Mouse (Mus musculus) splenic B cell, adult 2 months (primary cell): ENCODE measurements around the gene Fbxl19.

ENCODE experiments used
- DNase-seq: peaks from one replicate; pipeline ENCODE4 v3.0.0-alpha.2; 2011; ENCODE audit warnings: low read depth, low spot score
- H3K27me3 ChIP-seq: 2 replicates; pipeline ENCODE4 v1.6.1; 2012; ENCODE audit warnings: mild to moderate bottlenecking, low read length, moderate library complexity, mixed read lengths; ENCODE audit not compliant: control insufficient read depth, poor library complexity, insufficient read depth, severe bottlenecking
- H3K36me3 ChIP-seq: 2 replicates; pipeline ENCODE4 v1.6.1; 2012; ENCODE audit warnings: mild to moderate bottlenecking, low read length, moderate library complexity, mixed read lengths; ENCODE audit not compliant: control insufficient read depth, poor library complexity, insufficient read depth, severe bottlenecking

Fbxl19 gene

GRCm38 (mm10) chr7:127747559-127748234, 3.4 kb downstream of the Fbxl19 start:
- DNase-seq: no peak
- H3K27me3 ChIP-seq: no peaks in the 10 kb centered on the region
- peaks cover 5% of the 10 kb centered on the region for H3K36me3 ChIP-seq

- H3K27me3 ChIP-seq: no peaks in the 10 kb centered on the region
- no peak for DNase-seq
- peaks cover 8% of the 10 kb centered on the region for H3K36me3 ChIP-seq
Observed at GRCm38 (mm10) chr7:127748235-127748560, 3.9 kb downstream of the Fbxl19 start.

GRCm38 (mm10) chr7:127750131-127751127, 6.1 kb downstream of the Fbxl19 start:
- no peaks in the 10 kb centered on the region for H3K27me3 ChIP-seq

GRCm38 (mm10) chr7:127751619-127752018, 7.3 kb downstream of the Fbxl19 start:
- DNase-seq: no peak

More at GRCm38 (mm10) chr7:127750131-127751127, 6.1 kb downstream of the Fbxl19 start:
- peaks cover 13% of the 10 kb centered on the region for H3K36me3 ChIP-seq
- no peak for DNase-seq

GRCm38 (mm10) chr7:127752069-127752468, 7.7 kb downstream of the Fbxl19 start:
- Histone ChIP-seq H3K27me3 (no peaks in the 10 kb centered on the region), H3K36me3 (peaks cover 13% of the 10 kb centered on the region)
- DNase-seq: no peak

More at GRCm38 (mm10) chr7:127751619-127752018, 7.3 kb downstream of the Fbxl19 start:
- H3K36me3 ChIP-seq: peaks cover 13% of the 10 kb centered on the region
- no peaks in the 10 kb centered on the region for H3K27me3 ChIP-seq

- no peak for DNase-seq
- Histone ChIP-seq H3K27me3 (no peaks in the 10 kb centered on the region), H3K36me3 (peaks cover 13% of the 10 kb centered on the region)
Observed at GRCm38 (mm10) chr7:127753158-127753557, 8.8 kb downstream of the Fbxl19 start.

GRCm38 (mm10) chr7:127753741-127754140, 9.4 kb downstream of the Fbxl19 start:
- H3K36me3 ChIP-seq: peaks cover 13% of the 10 kb centered on the region
- DNase-seq: no peak
- no peaks in the 10 kb centered on the region for H3K27me3 ChIP-seq

GRCm38 (mm10) chr7:127759716-127760115, 15.4 kb downstream of the Fbxl19 start:
- peak; percentile 23 for DNase-seq
- Histone ChIP-seq H3K27me3 (no peaks in the 10 kb centered on the region), H3K36me3 (0 out of 2 replicates have a peak, but pooled peaks cover 2% of the 10 kb centered on the region)

GRCm38 (mm10) chr7:127760478-127760877, 16.1 kb downstream of the Fbxl19 start:
- H3K36me3 ChIP-seq: no peaks in the 10 kb centered on the region
- DNase-seq: no peak
- no peaks in the 10 kb centered on the region for H3K27me3 ChIP-seq

- no peaks in the 10 kb centered on the region for H3K36me3 ChIP-seq
- no peaks in the 10 kb centered on the region for H3K27me3 ChIP-seq
- peak; percentile 80 for DNase-seq
Observed at GRCm38 (mm10) chr7:127761026-127761425, 16.7 kb downstream of the Fbxl19 start.

- H3K27me3 ChIP-seq: no peaks in the 10 kb centered on the region
- peaks cover 1% of the 10 kb centered on the region; the same call in 1 of the 2 replicates for H3K36me3 ChIP-seq
- DNase-seq: no peak
Observed at GRCm38 (mm10) chr7:127763642-127764041, 19.3 kb downstream of the Fbxl19 start.

GRCm38 (mm10) chr7:127765756-127766155, 21.4 kb downstream of the Fbxl19 start:
- Histone ChIP-seq H3K36me3 (peaks cover 1% of the 10 kb centered on the region; the same call in 1 of the 2 replicates), H3K27me3 (no peaks in the 10 kb centered on the region)
- no peak for DNase-seq

- peaks cover 1% of the 10 kb centered on the region; the same call in 1 of the 2 replicates for H3K36me3 ChIP-seq
- no peak for DNase-seq
- no peaks in the 10 kb centered on the region for H3K27me3 ChIP-seq
Observed at GRCm38 (mm10) chr7:127766851-127767609, 22.7 kb downstream of the Fbxl19 start.

- no peak for DNase-seq
- Histone ChIP-seq H3K36me3 (peaks cover 1% of the 10 kb centered on the region; the same call in 1 of the 2 replicates), H3K27me3 (no peaks in the 10 kb centered on the region)
Observed at GRCm38 (mm10) chr7:127767671-127768345, 23.5 kb downstream of the Fbxl19 start.
